Mouse (Mus musculus): ENCODE data around the gene Lin37. TPM values are rescaled to one million over a fixed set of nuclear protein-coding genes. Genes with fewer than 3 reads are reported as not detected.

Gene Lin37
- polyA plus RNA-seq, 1 experiment from 2014 or later, result 55.2 TPM

- no peak overlapping the region for H3K4me3 ChIP-seq
- H3K27ac ChIP-seq, result no peak overlapping the region
- H3K4me2 ChIP-seq (replicated peaks), result no peak overlapping the region
- H3K36me3 ChIP-seq, result no peaks in the 10 kb centered on the region
- H3K9me3 ChIP-seq (replicated peaks), result no peaks in the 10 kb centered on the region
- 74% methylated on average over 10 of the region's 10 CpGs for WGBS
- 0 out of 2 replicates have a peak overlapping the region, but pooled peaks have one; percentile 13 for H3K9ac ChIP-seq
- peaks cover 9% of the 10 kb centered on the region for H3K4me1 ChIP-seq
- ATAC-seq (ENCODE audit: low FRiP score), result no peak
- H3K27me3 ChIP-seq, result no peaks in the 10 kb centered on the region; the same call in 1 of the 2 replicates
Measured at GRCm38 (mm10) chr7:30593579-30594509, 34.2 kb upstream of the Lin37 start.

- H3K4me2 ChIP-seq (replicated peaks), result no peak overlapping the region
- no peak for ATAC-seq (ENCODE audit: low FRiP score)
- H3K36me3 ChIP-seq, result no peaks in the 10 kb centered on the region
- no peak overlapping the region for H3K27ac ChIP-seq
- H3K4me3 ChIP-seq, result no peak overlapping the region
- H3K4me1 ChIP-seq, result peaks cover 9% of the 10 kb centered on the region
- H3K27me3 ChIP-seq, result no peaks in the 10 kb centered on the region; the same call in 1 of the 2 replicates
- WGBS, result 49% methylated on average over 5 of the region's 5 CpGs
- no peaks in the 10 kb centered on the region for H3K9me3 ChIP-seq (replicated peaks)
- H3K9ac ChIP-seq, result no peak overlapping the region
Measured at GRCm38 (mm10) chr7:30592772-30593423, 33.3 kb upstream of the Lin37 start.

- peaks cover 3% of the 10 kb centered on the region for H3K36me3 ChIP-seq
- H3K4me2 ChIP-seq (replicated peaks), result no peak overlapping the region
- WGBS, result 47% methylated on average over 4 of the region's 4 CpGs
- H3K4me3 ChIP-seq, result no peak overlapping the region
- H3K27me3 ChIP-seq, result no peaks in the 10 kb centered on the region; the same call in 1 of the 2 replicates
- ATAC-seq (ENCODE audit: low FRiP score), result no peak
- H3K9ac ChIP-seq, result no peak overlapping the region
- H3K4me1 ChIP-seq, result peaks cover 22% of the 10 kb centered on the region
- H3K27ac ChIP-seq, result no peak overlapping the region
- no peaks in the 10 kb centered on the region for H3K9me3 ChIP-seq (replicated peaks)
Measured at GRCm38 (mm10) chr7:30591605-30591951, 31.9 kb upstream of the Lin37 start.

- WGBS, result 82% methylated on average over 9 of the region's 9 CpGs
Measured at GRCm38 (mm10) chr7:30590927-30591604, 31.4 kb upstream of the Lin37 start.

GRCm38 (mm10) chr7:30589435-30590301 is 30.0 kb upstream of the Lin37 start:
- Histone ChIP-seq H3K27me3 (no peaks in the 10 kb centered on the region), H3K27ac (peak overlapping the region; percentile 93), H3K4me1 (peaks cover 26% of the 10 kb centered on the region), H3K36me3 (peaks cover 20% of the 10 kb centered on the region), H3K9ac (peak overlapping the region; percentile 59), H3K9me3 (replicated peaks) (no peaks in the 10 kb centered on the region), H3K4me2 (replicated peaks) (peak overlapping the region; percentile 86), H3K4me3 (peak overlapping the region; percentile 99)
- ATAC-seq (ENCODE audit: low FRiP score), result peak; percentile 67
- 28% methylated on average over 40 of the region's 40 CpGs for WGBS

More at GRCm38 (mm10) chr7:30590927-30591604, 31.4 kb upstream of the Lin37 start:
- no peak overlapping the region for H3K4me2 ChIP-seq (replicated peaks)
- ATAC-seq (ENCODE audit: low FRiP score), result no peak
- H3K27ac ChIP-seq, result no peak overlapping the region
- H3K9me3 ChIP-seq (replicated peaks), result no peaks in the 10 kb centered on the region
- peaks cover 26% of the 10 kb centered on the region for H3K4me1 ChIP-seq
- no peak overlapping the region for H3K4me3 ChIP-seq
- H3K27me3 ChIP-seq, result no peaks in the 10 kb centered on the region; the same call in 1 of the 2 replicates
- peaks cover 7% of the 10 kb centered on the region for H3K36me3 ChIP-seq
- H3K9ac ChIP-seq, result 0 out of 2 replicates have a peak overlapping the region, but pooled peaks have one; percentile 1

- Histone ChIP-seq H3K27ac (peak within 1 kb of the TSS; percentile 93), H3K27me3 (no peaks in the 10 kb centered on the region), H3K4me2 (replicated peaks) (peak within 1 kb of the TSS; percentile 86), H3K36me3 (peaks cover 28% of the 10 kb centered on the region), H3K9ac (peak within 1 kb of the TSS; percentile 99), H3K9me3 (replicated peaks) (no peaks in the 10 kb centered on the region), H3K4me3 (peak within 1 kb of the TSS; percentile 99), H3K4me1 (peaks cover 26% of the 10 kb centered on the region)
- under 1% methylated on average over 41 of the region's 68 CpGs for WGBS
- peak; percentile 97 for ATAC-seq (ENCODE audit: low FRiP score)
Measured at GRCm38 (mm10) chr7:30588676-30589434, 29.2 kb upstream of the Lin37 start, which contains the start of gene Kmt2b. Gene Kmt2b (minus strand): TSS chr7:30588726.

GRCm38 (mm10) chr7:30587842-30588667 is 28.4 kb upstream of the Lin37 start:
- Histone ChIP-seq H3K4me3 (peak overlapping the region; percentile 99), H3K27ac (peak overlapping the region; percentile 93), H3K36me3 (peaks cover 36% of the 10 kb centered on the region), H3K4me2 (replicated peaks) (peak overlapping the region; percentile 86), H3K4me1 (peaks cover 23% of the 10 kb centered on the region), H3K9ac (peak overlapping the region; percentile 99), H3K27me3 (no peaks in the 10 kb centered on the region), H3K9me3 (replicated peaks) (no peaks in the 10 kb centered on the region)
- peak; percentile 39 for ATAC-seq (ENCODE audit: low FRiP score)
- WGBS, result under 1% methylated on average over 62 of the region's 67 CpGs

GRCm38 (mm10) chr7:30586455-30587020 is 26.9 kb upstream of the Lin37 start:
- 89% methylated on average over 28 of the region's 28 CpGs for WGBS
- Histone ChIP-seq H3K4me2 (replicated peaks) (peak overlapping the region; percentile 86), H3K4me3 (peak overlapping the region; percentile 99), H3K4me1 (peaks cover 23% of the 10 kb centered on the region), H3K36me3 (peaks cover 52% of the 10 kb centered on the region), H3K9me3 (replicated peaks) (no peaks in the 10 kb centered on the region), H3K9ac (peak overlapping the region; percentile 99), H3K27ac (no peak overlapping the region), H3K27me3 (no peaks in the 10 kb centered on the region)
- no peak for ATAC-seq (ENCODE audit: low FRiP score)

- ATAC-seq (ENCODE audit: low FRiP score), result no peak
- H3K4me1 ChIP-seq, result peaks cover 23% of the 10 kb centered on the region
- H3K4me2 ChIP-seq (replicated peaks), result no peak overlapping the region
- H3K9me3 ChIP-seq (replicated peaks), result no peaks in the 10 kb centered on the region
- no peaks in the 10 kb centered on the region for H3K27me3 ChIP-seq
- 94% methylated on average over 7 of the region's 7 CpGs for WGBS
- no peak overlapping the region for H3K27ac ChIP-seq
- no peak overlapping the region for H3K9ac ChIP-seq
- H3K36me3 ChIP-seq, result peaks cover 64% of the 10 kb centered on the region
- no peak overlapping the region for H3K4me3 ChIP-seq
Measured at GRCm38 (mm10) chr7:30585170-30585569, 25.5 kb upstream of the Lin37 start.

GRCm38 (mm10) chr7:30584339-30584738 is 24.7 kb upstream of the Lin37 start:
- H3K27ac ChIP-seq, result no peak overlapping the region
- ATAC-seq (ENCODE audit: low FRiP score), result no peak
- peaks cover 16% of the 10 kb centered on the region for H3K4me1 ChIP-seq
- no peak overlapping the region for H3K4me2 ChIP-seq (replicated peaks)
- H3K9me3 ChIP-seq (replicated peaks), result no peaks in the 10 kb centered on the region
- H3K9ac ChIP-seq, result no peak overlapping the region
- H3K36me3 ChIP-seq, result peaks cover 72% of the 10 kb centered on the region
- H3K4me3 ChIP-seq, result no peak overlapping the region
- H3K27me3 ChIP-seq, result no peaks in the 10 kb centered on the region
- 94% methylated on average over 10 of the region's 10 CpGs for WGBS

All from hindbrain, embryonic 12.5 days (tissue).